Mouse (Mus musculus) intestine, embryonic 16.5 days (tissue): ENCODE measurements around the gene Gm14408. TPM values are rescaled to one million over a fixed set of nuclear protein-coding genes. Genes with fewer than 3 reads are reported as not detected.
"Not testable (repeated sequence)": the region's sequence is repeated elsewhere in the genome, so short reads cannot be mapped to it uniquely, and the experiment has no call there.

Source experiments
- ATAC-seq: fragments of 200-750 bp; cut with Nextera tagmentation; 2 replicates; pipeline ENCODE4 v1.8.0; 2017; ENCODE audit warnings: moderate TSS enrichment, moderate library complexity
- H3K27ac ChIP-seq: fragments of 300-500 bp; sonication (generic); 2 replicates; pipeline ENCODE4 v1.5.1; 2014; ENCODE audit warnings: mild to moderate bottlenecking, low read length
- H3K27me3 ChIP-seq: fragments of 300-500 bp; sonication (generic); replicated peaks from 2 replicates; pipeline ENCODE4 v1.6.1; 2014; ENCODE audit warnings: low read length, control low read depth, mixed read lengths; ENCODE audit not compliant: control insufficient read depth, insufficient read depth
- H3K36me3 ChIP-seq: fragments of 300-500 bp; sonication (generic); 2 replicates; pipeline ENCODE4 v1.6.1; 2014; ENCODE audit warnings: low read length, control low read depth; ENCODE audit not compliant: control insufficient read depth, insufficient read depth
- H3K4me1 ChIP-seq: fragments of 300-500 bp; sonication (generic); 2 replicates; pipeline ENCODE4 v1.6.1; 2014; ENCODE audit warnings: low read length, control low read depth, mixed read lengths; ENCODE audit not compliant: control insufficient read depth, insufficient read depth
- H3K4me2 ChIP-seq: fragments of 300-500 bp; sonication (generic); 2 replicates; pipeline ENCODE4 v1.6.1; 2014; ENCODE audit warnings: low read depth, low read length, control low read depth
- H3K4me3 ChIP-seq: fragments of 300-500 bp; sonication (generic); 2 replicates; pipeline ENCODE4 v1.5.1; 2014; ENCODE audit warnings: mild to moderate bottlenecking, low read length
- H3K9ac ChIP-seq: fragments of 300-500 bp; sonication (generic); 2 replicates; pipeline ENCODE4 v1.6.1; 2014; ENCODE audit warnings: low read depth, low read length
- H3K9me3 ChIP-seq: fragments of 300-500 bp; sonication (generic); 2 replicates; pipeline ENCODE4 v1.6.1; 2016; ENCODE audit warnings: low read length, control low read depth; ENCODE audit not compliant: control insufficient read depth
- WGBS: fragments of 180-500 bp; shearing (Covaris S2); extraction: QIAGEN DNeasy Blood & Tissue Kit; methylation state at CpG from one replicate; pipeline ENCODE4 v1.1.7; 2014; 5-methylcytosine and 5-hydroxymethylcytosine counted together
- polyA plus RNA-seq: library from polyadenylated mRNA; unstranded; fragments of >200 nt; fragmentation: Nextera tagmentation; extraction: Ambion mirVana; gene quantifications from 2 replicates; pipeline ENCODE4 v1.2.1, GENCODE M21; 2015

The Gm14408 gene
- polyA plus RNA-seq = not detected in 2 replicates

- WGBS = 88% methylated on average over 1 of the region's 3 CpGs
- not testable (repeated sequence) for H3K36me3 ChIP-seq, ATAC-seq, H3K4me2 ChIP-seq, H3K9ac ChIP-seq, H3K4me1 ChIP-seq, H3K27ac ChIP-seq, H3K4me3 ChIP-seq, H3K27me3 ChIP-seq, H3K9me3 ChIP-seq
These were observed at the start of gene Gm14408 for GRCm38 (mm10) chr2:176830840-176831239. Gene Gm14408, plus strand, starts transcription at chr2:176831140.

GRCm38 (mm10) chr2:176798312-176798711 is 32.6 kb upstream of the Gm14408 start, which contains the start of gene Gm14295:
Gene Gm14295, plus strand, starts transcription at chr2:176798612.
- Histone ChIP-seq H3K4me2 (0 out of 2 replicates have a peak within 1 kb of the TSS, but pooled peaks have one; percentile 30), H3K9ac (peak within 1 kb of the TSS; percentile 55; the same call in 1 of the 2 replicates), H3K4me3 (peak within 1 kb of the TSS; percentile 46)
- no CpG with 5 or more reads among the region's 6 CpGs for WGBS
- not testable (repeated sequence) for H3K27me3 ChIP-seq, H3K36me3 ChIP-seq, H3K27ac ChIP-seq, H3K9me3 ChIP-seq, ATAC-seq, H3K4me1 ChIP-seq

- H3K27me3 ChIP-seq, H3K4me1 ChIP-seq, H3K27ac ChIP-seq, H3K36me3 ChIP-seq, ATAC-seq, H3K9me3 ChIP-seq: not testable (repeated sequence)
- peak overlapping the region; percentile 55; the same call in 1 of the 2 replicates for H3K9ac ChIP-seq
- H3K4me2 ChIP-seq = 0 out of 2 replicates have a peak overlapping the region, but pooled peaks have one; percentile 30
- 8% methylated on average over 13 of the region's 15 CpGs for WGBS
- H3K4me3 ChIP-seq = peak overlapping the region; percentile 46
These were observed 32.2 kb upstream of the Gm14408 start for GRCm38 (mm10) chr2:176798785-176799184.

Other genes with a start within 250 kb of the Gm14408 start
- gene Gm14308, start 194.8 kb upstream of the Gm14408 start, polyA plus RNA-seq = 14.5 and 14.7 TPM in 2 replicates
- 6.2 and 7.4 TPM in 2 replicates for gene Zfp973, start 160.6 kb upstream of the Gm14408 start, polyA plus RNA-seq
- gene Gm14305, start 122.8 kb upstream of the Gm14408 start, polyA plus RNA-seq = 19.8 and 21.0 TPM in 2 replicates
- gene Gm14295, start 32.5 kb upstream of the Gm14408 start, polyA plus RNA-seq = 9.4 and 12.5 TPM in 2 replicates
- gene Gm14296, start 96.7 kb downstream of the Gm14408 start, polyA plus RNA-seq = 7.9 and 8.8 TPM in 2 replicates
- gene Gm14419, start 169.8 kb downstream of the Gm14408 start, polyA plus RNA-seq = 5.3 and 6.8 TPM in 2 replicates
- 0.38 TPM in 1 of 2 replicates, not detected in the other for gene Gm14401, start 243.2 kb downstream of the Gm14408 start, polyA plus RNA-seq